Mouse (Mus musculus) MEL (cell line): Measurements from ENCODE around the gene Ndufs2. TPM values are rescaled to one million over a fixed set of nuclear protein-coding genes. Genes with fewer than 3 reads are reported as not detected.

Source experiments
- DNase-seq: peaks from one replicate; pipeline ENCODE4 v3.0.0; 2011; ENCODE audit warnings: low read depth, low spot score
- H3K27ac ChIP-seq: 2 replicates; pipeline ENCODE4 v1.5.1; 2012; ENCODE audit warnings: low read depth, mild to moderate bottlenecking, control low read depth, low read length, moderate library complexity; ENCODE audit not compliant: control insufficient read depth
- H3K27me3 ChIP-seq, 2 experiments: fragments of 150-350 bp in 1 of 2; sonication (generic) in 1 of 2; 2 replicates each; pipeline ENCODE4 v1.6.1; 2012; ENCODE audit warnings: low read length in 2 of 2, mild to moderate bottlenecking in 2 of 2, improper control_type of control experiment in 1 of 2, moderate library complexity in 1 of 2; ENCODE audit not compliant: insufficient read depth in 2 of 2, control insufficient read depth in 1 of 2
- H3K36me3 ChIP-seq, 2 experiments: 2 replicates each; pipeline ENCODE4 v1.6.1; 2012 to 2014; ENCODE audit warnings: low read length in 2 of 2, improper control_type of control experiment in 1 of 2, inconsistent platforms in 1 of 2, mild to moderate bottlenecking in 1 of 2; ENCODE audit not compliant: insufficient read depth in 2 of 2, control insufficient read depth in 1 of 2
- H3K4me1 ChIP-seq, 2 experiments: fragments of 150-350 bp in 1 of 2; sonication (generic) in 1 of 2; 2 replicates each; pipeline ENCODE4 v1.6.1; 2012; ENCODE audit warnings: low read length in 2 of 2, improper control_type of control experiment in 1 of 2, mild to moderate bottlenecking in 1 of 2; ENCODE audit not compliant: insufficient read depth in 2 of 2, control insufficient read depth in 1 of 2
- H3K4me3 ChIP-seq, 2 experiments: fragments of 150-350 bp in 1 of 2; sonication (generic) in 1 of 2; 2 replicates each; pipeline ENCODE4 v1.5.1; 2012; ENCODE audit warnings: low read depth in 2 of 2, low read length in 2 of 2, mild to moderate bottlenecking in 2 of 2, moderate library complexity in 2 of 2, control low read depth in 1 of 2, improper control_type of control experiment in 1 of 2; ENCODE audit not compliant: control insufficient read depth in 1 of 2, insufficient read depth in 1 of 2
- H3K79me2 ChIP-seq: 2 replicates; pipeline ENCODE4 v1.6.1; 2012; ENCODE audit warnings: mild to moderate bottlenecking, low read length, moderate library complexity; ENCODE audit not compliant: control insufficient read depth, poor library complexity, insufficient read depth
- H3K9ac ChIP-seq: 2 replicates; pipeline ENCODE4 v1.6.1; 2012; ENCODE audit warnings: low read depth, mild to moderate bottlenecking, control low read depth, low read length, moderate library complexity; ENCODE audit not compliant: control insufficient read depth, poor library complexity, severe bottlenecking
- H3K9me3 ChIP-seq: fragments of 150-350 bp; sonication (generic); replicated peaks from 2 replicates; pipeline ENCODE4 v1.6.1; 2012; ENCODE audit warnings: mild to moderate bottlenecking, low read length, improper control_type of control experiment, moderate library complexity; ENCODE audit not compliant: insufficient read depth
- CTCF ChIP-seq, 3 experiments: IDR thresholded peaks in 2 of 3; conservative IDR thresholded peaks in 1 of 3; 2 replicates each; pipeline ENCODE4 v1.5.1; 2011 to 2012; ENCODE audit warnings: low read length in 3 of 3, low read depth in 2 of 3, mild to moderate bottlenecking in 2 of 3, improper control_type of control experiment in 1 of 3, inconsistent platforms in 1 of 3, mixed read lengths in 1 of 3, moderate library complexity in 1 of 3; ENCODE audit not compliant: control insufficient read depth in 1 of 3, insufficient read depth in 1 of 3, poor library complexity in 1 of 3, severe bottlenecking in 1 of 3
- E2F4 ChIP-seq: IDR thresholded peaks from 2 replicates; pipeline ENCODE4 v1.6.1; 2011; ENCODE audit warnings: low read depth, low read length, improper control_type of control experiment, borderline replicate concordance
- EP300 ChIP-seq, 2 experiments: IDR thresholded peaks; 2 replicates each; pipeline ENCODE4 v1.6.1; 2011; ENCODE audit warnings: improper control_type of control experiment in 2 of 2, low read length in 2 of 2, low read depth in 1 of 2, mild to moderate bottlenecking in 1 of 2
- ETS1 ChIP-seq: IDR thresholded peaks from 2 replicates; pipeline ENCODE4 v1.6.1; 2012; ENCODE audit warnings: low read depth, mild to moderate bottlenecking, inconsistent platforms, low read length, improper control_type of control experiment, moderate library complexity
- MAX ChIP-seq: IDR thresholded peaks from 2 replicates; pipeline ENCODE4 v1.6.1; 2011; ENCODE audit warnings: low read length, improper control_type of control experiment
- MAZ ChIP-seq: IDR thresholded peaks from 2 replicates; pipeline ENCODE4 v1.6.1; 2012; ENCODE audit warnings: low read depth, mild to moderate bottlenecking, inconsistent platforms, low read length, improper control_type of control experiment
- MYC ChIP-seq: IDR thresholded peaks from 2 replicates; pipeline ENCODE4 v1.6.1; 2011; ENCODE audit warnings: low read depth, mild to moderate bottlenecking, low read length, improper control_type of control experiment, moderate library complexity
- NELFE ChIP-seq: IDR thresholded peaks from 2 replicates; pipeline ENCODE4 v1.6.1; 2011; ENCODE audit warnings: low read depth, low read length, improper control_type of control experiment
- POLR2A ChIP-seq, 2 experiments: IDR thresholded peaks; 2 replicates each; pipeline ENCODE4 v1.6.1; 2011 to 2012; ENCODE audit warnings: low read length in 2 of 2, mild to moderate bottlenecking in 2 of 2, control low read depth in 1 of 2, improper control_type of control experiment in 1 of 2, low read depth in 1 of 2, moderate library complexity in 1 of 2; ENCODE audit not compliant: control insufficient read depth in 1 of 2, insufficient read depth in 1 of 2, poor library complexity in 1 of 2
- POLR2AphosphoS5 ChIP-seq: IDR thresholded peaks from 2 replicates; pipeline ENCODE4 v1.6.1; 2012; ENCODE audit warnings: low read depth, borderline replicate concordance, mild to moderate bottlenecking, inconsistent platforms, low read length, moderate library complexity, mixed read lengths
- RAD21 ChIP-seq: IDR thresholded peaks from 2 replicates; pipeline ENCODE4 v1.6.1; 2011; ENCODE audit warnings: mild to moderate bottlenecking, low read depth, low read length, improper control_type of control experiment
- SMC3 ChIP-seq: IDR thresholded peaks from 2 replicates; pipeline ENCODE4 v1.6.1; 2011; ENCODE audit warnings: low read depth, low read length, improper control_type of control experiment
- TAL1 ChIP-seq: IDR thresholded peaks from 2 replicates; pipeline ENCODE4 v1.6.1; 2012; ENCODE audit warnings: mild to moderate bottlenecking, inconsistent platforms, low read length, moderate library complexity, mixed read lengths
- TBP ChIP-seq: IDR thresholded peaks from 2 replicates; pipeline ENCODE4 v1.8.0; 2011; ENCODE audit warnings: low read depth, low read length, improper control_type of control experiment
- TCF12 ChIP-seq: IDR thresholded peaks from 2 replicates; pipeline ENCODE4 v1.6.1; 2014; ENCODE audit warnings: low read depth, mild to moderate bottlenecking, inconsistent platforms, low read length, improper control_type of control experiment, moderate library complexity
- ZC3H11A ChIP-seq: IDR thresholded peaks from 2 replicates; pipeline ENCODE4 v1.6.1; 2012; ENCODE audit warnings: low read depth, mild to moderate bottlenecking, inconsistent platforms, low read length, improper control_type of control experiment
- ZMIZ1 ChIP-seq: IDR thresholded peaks from 2 replicates; pipeline ENCODE4 v1.6.1; 2012; ENCODE audit warnings: low read depth, mild to moderate bottlenecking, inconsistent platforms, low read length, improper control_type of control experiment, moderate library complexity
- polyA plus RNA-seq, 2 experiments: library from polyadenylated mRNA; stranded (reverse) in 1 of 2; unstranded in 1 of 2; fragments of >175 nt in 1 of 2; fragments of >200 nt in 1 of 2; gene quantifications; 2 replicates each; pipeline versions ENCODE4 v1.2.1 to v1.2.4; 2012; ENCODE audit warnings: low replicate concordance in 2 of 2, low read depth in 1 of 2; ENCODE audit not compliant: insufficient read length in 2 of 2, insufficient read depth in 1 of 2, missing spikeins in 1 of 2
- total RNA-seq: library from RNA; depleted of rRNA; stranded (reverse); fragments of 300-350 nt; gene quantifications from 2 replicates; pipeline ENCODE4 v1.2.3, GENCODE M21; 2012

Gene Ndufs2
- total and polyA plus RNA-seq, 3 experiments: 169 to 415 (median 292) TPM

DNA sequence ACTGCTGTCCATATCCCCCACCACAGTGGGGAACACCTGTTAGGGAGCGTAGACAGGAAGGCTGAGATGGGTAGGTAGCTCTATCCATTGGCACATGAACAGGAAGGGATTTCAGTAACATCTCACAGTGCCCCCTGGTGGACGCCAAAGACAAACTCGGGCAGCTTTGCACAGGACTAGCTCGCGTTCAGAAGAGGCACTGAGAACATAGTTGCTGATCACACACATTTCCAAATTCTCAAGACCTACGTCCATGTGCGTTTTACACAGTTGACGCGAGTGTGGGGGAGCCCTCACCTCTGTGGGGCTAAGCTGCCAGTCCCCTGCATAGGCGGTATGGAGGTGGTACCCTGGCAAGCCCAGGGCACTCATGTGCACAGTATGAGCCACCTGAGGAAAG lies 30.3 kb downstream of the Ndufs2 start:
- peak; percentile 92 for DNase-seq
- Histone ChIP-seq H3K27ac (no peak overlapping the region), H3K4me3 (peak overlapping the region in 1 of 2 experiments; percentile 90; a peak in 2 of 4 replicates), H3K9ac (peak overlapping the region; percentile 88), H3K27me3 (no peaks in the 10 kb centered on the region)
- TF ChIP-seq MAZ (no peak), ZC3H11A (peak; percentile 81), MYC (0 out of 2 replicates have a peak, but pooled peaks have one; percentile 51), POLR2AphosphoS5 (no peak), RAD21 (peak; percentile 76), SMC3 (peak; percentile 98), CTCF (IDR thresholded peaks at IDR 0.05 in 2 of 3, conservative IDR thresholded peaks at IDR 0.05 in 1 of 3; ENCODE audit: control insufficient read depth in 1 of 3, insufficient read depth in 1 of 3, low read depth in 2 of 3, low read length in 3 of 3, poor library complexity in 1 of 3, severe bottlenecking in 1 of 3) (peak; percentile 87 to 93 (median 87)), TBP (peak; percentile 57; the same call in 1 of the 2 replicates)
- TF ChIP-seq, all 39 proteins: peak for 6
- peaks cover 0 to 21% of the 10 kb centered on the region in 2 experiments; a peak in 2 of 4 replicates for H3K4me1 ChIP-seq
- H3K36me3 ChIP-seq: peaks cover 0 to 9% of the 10 kb centered on the region in 2 experiments; a peak in 2 of 4 replicates
- H3K79me2 ChIP-seq: peaks cover 2% of the 10 kb centered on the region; the same call in 1 of the 2 replicates
- no peaks in the 10 kb centered on the region for H3K9me3 ChIP-seq

DNA sequence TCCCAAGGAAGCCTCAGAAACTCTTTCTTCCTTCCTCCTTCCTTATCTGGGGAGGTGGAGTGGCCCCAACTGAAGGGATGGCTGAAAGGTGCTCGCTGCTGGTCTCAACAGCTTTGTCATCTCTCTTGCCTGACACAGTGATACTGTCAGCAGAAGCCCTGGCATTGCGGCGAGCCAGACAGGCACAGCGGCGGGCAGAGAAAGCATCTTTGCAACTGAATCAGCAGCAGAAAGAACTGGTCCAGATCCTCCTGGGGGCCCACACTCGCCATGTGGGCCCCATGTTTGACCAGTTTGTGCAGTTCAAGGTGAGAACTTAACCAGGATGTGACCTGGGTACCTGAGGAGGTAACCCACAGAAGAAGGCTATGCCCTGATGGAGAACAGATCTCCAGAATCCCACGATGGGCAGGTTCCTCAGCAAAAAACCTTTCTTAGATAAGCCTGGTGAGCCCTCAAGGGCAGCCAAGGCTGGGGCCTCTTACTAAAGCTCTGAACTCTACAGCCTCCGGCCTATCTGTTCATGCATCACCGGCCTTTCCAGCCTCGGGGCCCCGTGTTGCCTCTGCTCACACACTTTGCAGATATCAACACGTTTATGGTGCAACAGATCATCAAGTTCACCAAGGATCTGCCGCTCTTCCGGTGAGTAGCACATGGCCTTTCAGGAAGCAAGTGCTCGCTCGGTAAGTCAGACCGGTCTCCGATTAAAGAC lies 34.8 kb downstream of the Ndufs2 start:
- peak; percentile 65 for DNase-seq
- Histone ChIP-seq H3K79me2 (no peaks in the 10 kb centered on the region), H3K9ac (peak overlapping the region; percentile 10), H3K4me3 (peak overlapping the region in 1 of 2 experiments; percentile 2; a peak in 1 of 4 replicates), H3K4me1 (peaks cover 0 to 28% of the 10 kb centered on the region in 2 experiments; a peak in 2 of 4 replicates), H3K27me3 (no peaks in the 10 kb centered on the region), H3K9me3 (no peaks in the 10 kb centered on the region), H3K27ac (peak overlapping the region; percentile 26), H3K36me3 (peaks cover 0 to 11% of the 10 kb centered on the region in 2 experiments; a peak in 2 of 4 replicates)
- TF ChIP-seq TAL1 (no peak), POLR2A (IDR thresholded peaks at IDR 0.05; ENCODE audit: control insufficient read depth in 1 of 2, insufficient read depth in 1 of 2, low read depth in 1 of 2, low read length in 2 of 2, poor library complexity in 1 of 2) (peak; percentile 50 to 65; a peak in 2 of 4 replicates), EP300 (IDR thresholded peaks at IDR 0.05; ENCODE audit: low read depth in 1 of 2, low read length in 2 of 2) (peak in 1 of 2 experiments; percentile 31; a peak in 2 of 4 replicates), POLR2AphosphoS5 (no peak), ETS1 (0 out of 2 replicates have a peak, but pooled peaks have one; percentile 27), E2F4 (no peak), ZMIZ1 (0 out of 2 replicates have a peak, but pooled peaks have one; percentile 31), TBP (peak; percentile 88), MAX (peak; percentile 50; the same call in 1 of the 2 replicates), MAZ (0 out of 2 replicates have a peak, but pooled peaks have one; percentile 37), NELFE (peak; percentile 68), MYC (0 out of 2 replicates have a peak, but pooled peaks have one; percentile 18), TCF12 (0 out of 2 replicates have a peak, but pooled peaks have one; percentile 12)
